Mouse (Mus musculus) layer of hippocampus, adult 9-11 months (tissue): ENCODE data around the gene Dnph1.

Experiments used
- DNase-seq: peaks from one replicate; pipeline ENCODE4 v3.0.0; 2022

Gene Dnph1

DNA sequence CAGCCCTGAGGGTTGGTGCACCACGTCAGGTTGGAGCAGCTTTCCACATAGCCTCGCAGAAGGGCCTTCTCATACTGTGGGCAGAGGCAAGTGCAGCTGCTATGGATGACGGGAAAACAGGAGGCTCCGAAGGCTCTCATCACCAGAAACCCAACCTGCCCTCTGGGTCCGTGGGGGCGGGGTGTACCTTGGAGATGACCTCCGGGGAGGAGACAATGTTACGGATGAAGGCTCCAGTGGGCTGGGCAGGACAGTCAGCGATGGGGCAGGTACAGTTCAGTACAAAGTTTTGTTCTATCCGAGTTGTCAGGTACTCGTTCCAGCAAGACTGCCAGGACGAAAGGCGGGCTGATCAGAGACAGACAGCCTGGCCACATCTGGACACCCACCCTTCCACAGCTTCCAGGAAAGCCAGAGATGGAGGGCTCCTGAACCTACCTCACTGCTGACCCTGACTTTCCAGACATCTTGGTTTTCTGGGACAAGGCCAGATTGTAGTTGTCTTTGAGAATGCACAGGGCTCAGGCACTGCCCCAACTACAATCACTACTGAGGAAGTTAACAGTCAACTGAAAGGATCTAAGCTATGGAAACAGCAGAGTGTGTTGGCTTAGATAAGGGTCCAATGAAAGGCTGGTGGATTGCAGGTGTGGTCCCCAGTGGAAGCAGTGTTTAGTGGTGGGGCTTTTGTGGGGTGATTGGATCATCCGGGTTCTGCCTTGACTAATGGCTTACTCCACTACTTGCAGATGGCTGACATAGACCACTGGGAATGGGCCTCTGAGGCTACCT, 7.5 kb downstream of the Dnph1 start:
- DNase-seq, result no peak

DNA sequence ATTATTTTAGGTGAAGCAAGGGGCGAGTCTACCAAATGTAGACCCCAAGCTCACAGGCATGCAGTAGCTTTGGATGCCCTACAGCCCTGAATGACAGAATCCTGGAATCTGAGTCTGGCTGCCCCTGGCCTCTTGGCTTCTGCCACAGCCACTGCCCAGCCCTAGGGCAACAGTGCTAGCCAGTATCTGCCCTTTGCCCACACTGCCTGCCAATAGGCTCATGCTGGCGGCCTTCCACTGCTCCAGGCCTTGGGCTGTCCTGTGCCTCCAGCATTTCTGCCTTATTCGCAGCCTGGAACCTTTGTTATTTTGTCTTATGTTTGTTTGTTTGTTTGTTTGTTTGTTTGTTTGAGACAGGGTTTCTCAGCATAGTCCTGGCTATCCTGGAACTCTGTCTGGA, 9.1 kb downstream of the Dnph1 start:
- no peak for DNase-seq

DNA sequence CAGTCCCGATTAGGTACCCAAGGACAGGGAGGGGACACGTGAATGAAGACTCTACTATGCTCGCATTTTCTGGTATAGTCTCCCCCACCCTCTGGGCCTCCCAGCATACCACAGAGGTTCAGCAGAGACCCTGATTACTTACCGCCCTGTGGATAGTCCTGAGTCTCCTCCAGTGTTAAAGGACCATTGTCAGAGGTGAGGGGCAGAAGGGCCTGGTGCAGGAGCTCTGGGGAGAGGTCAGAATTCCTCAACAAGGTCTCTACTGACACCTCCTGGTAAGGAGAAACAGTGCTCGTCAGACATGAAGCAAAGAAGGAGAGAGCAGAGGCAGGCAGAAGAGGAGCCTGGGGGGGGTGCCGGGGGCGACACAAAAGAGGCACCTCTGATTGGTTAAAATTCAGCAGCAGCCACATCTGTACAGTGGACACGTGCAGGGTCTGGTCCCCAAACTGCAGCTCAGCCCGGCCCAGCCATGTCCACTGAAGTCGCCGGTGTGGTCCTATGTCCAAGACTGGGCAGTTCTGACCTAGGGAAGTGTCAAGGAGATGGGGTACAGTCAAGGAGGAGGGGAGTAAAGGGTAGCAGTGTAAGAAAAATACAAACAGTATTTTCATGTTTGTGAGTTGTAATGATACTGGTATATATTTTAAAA, 14.7 kb downstream of the Dnph1 start:
- no peak for DNase-seq

DNA sequence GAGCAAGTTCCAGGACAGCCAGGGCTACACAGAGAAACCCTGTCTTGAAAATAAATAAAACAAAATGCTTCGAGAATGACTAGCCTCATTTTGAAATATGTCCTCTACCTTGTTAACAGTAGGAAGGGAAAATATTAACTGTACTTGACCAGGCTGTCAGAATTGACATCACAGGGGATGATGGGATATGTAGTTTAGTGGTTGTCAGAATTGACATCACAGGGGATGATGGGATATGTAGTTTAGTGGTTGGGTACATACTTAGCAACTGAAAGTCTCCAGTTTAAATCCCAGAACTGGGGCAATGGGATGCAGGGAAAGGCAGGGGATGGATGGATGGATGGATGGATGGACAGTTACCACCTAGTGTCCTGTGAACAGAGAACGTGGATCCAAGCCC, 16.8 kb downstream of the Dnph1 start:
- no peak for DNase-seq

DNA sequence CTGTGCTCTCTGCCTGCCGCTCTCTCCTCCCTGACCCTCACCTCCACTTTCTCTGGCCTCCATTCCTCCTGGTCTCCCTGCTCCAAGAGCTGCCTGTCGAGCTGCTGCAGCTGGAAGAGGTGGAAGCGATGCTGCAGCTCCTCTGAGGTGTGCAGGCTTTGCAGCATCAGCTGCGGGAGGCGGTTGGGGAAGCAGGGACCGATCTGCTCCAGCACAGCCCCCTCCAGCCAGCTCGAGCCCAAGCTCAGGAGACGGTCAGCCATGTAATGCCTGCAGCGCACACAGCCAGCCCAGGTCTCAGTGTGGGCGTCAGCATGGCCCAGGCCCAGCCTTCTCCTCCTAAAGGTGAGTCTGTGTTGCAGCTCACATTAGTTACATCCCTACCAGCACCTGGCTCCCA, 23.5 kb downstream of the Dnph1 start:
- no peak for DNase-seq

DNA sequence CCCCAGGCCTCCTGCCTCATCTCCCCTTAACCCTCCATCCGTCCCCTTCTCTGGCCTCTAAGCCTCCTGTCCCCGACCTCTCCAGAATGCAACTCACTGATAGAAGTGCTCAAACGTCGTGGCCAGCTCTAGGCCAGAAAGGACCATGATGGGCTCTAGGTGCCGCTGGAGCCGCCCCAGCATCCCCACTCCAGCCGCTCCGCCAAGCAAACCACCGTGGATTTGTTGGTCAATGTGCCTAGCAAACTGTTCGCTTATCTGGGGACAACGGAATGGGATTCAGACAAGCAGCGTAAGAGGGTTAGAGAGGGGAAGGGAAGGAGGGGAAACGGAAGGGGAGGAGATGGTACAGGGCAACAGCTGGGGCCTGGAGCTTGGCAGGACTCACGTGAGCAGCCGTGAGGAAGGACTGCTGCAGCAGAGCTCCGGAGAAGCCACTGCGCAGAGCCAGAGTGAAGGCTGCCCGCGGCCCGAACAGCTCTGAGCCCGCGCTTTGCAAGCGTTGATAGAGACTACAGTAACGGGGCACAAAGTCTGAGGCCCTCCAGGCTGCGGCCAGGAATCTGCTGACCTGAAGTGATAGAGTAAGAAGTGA, 24.0 kb downstream of the Dnph1 start:
- no peak for DNase-seq

DNA sequence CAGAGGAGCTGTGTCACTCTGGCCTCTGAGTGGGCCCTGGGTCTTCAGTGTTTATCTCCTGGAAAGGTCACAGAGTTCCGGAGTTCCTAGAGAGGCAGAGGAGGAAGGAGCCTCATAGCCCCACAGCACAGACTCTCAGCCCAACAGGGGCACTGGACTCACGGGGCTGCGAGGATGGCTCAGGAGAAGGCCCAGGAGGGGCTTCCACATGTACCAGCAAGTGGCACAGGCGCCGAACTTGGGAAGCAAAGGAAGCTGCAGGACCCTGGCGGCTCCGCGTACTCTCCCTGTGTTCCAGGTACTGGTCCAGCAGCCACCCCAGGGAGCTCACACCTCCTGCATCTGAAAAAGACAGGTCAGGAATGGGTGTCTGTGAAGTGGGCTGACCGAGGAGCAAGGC, 24.7 kb downstream of the Dnph1 start:
- DNase-seq, result no peak

DNA sequence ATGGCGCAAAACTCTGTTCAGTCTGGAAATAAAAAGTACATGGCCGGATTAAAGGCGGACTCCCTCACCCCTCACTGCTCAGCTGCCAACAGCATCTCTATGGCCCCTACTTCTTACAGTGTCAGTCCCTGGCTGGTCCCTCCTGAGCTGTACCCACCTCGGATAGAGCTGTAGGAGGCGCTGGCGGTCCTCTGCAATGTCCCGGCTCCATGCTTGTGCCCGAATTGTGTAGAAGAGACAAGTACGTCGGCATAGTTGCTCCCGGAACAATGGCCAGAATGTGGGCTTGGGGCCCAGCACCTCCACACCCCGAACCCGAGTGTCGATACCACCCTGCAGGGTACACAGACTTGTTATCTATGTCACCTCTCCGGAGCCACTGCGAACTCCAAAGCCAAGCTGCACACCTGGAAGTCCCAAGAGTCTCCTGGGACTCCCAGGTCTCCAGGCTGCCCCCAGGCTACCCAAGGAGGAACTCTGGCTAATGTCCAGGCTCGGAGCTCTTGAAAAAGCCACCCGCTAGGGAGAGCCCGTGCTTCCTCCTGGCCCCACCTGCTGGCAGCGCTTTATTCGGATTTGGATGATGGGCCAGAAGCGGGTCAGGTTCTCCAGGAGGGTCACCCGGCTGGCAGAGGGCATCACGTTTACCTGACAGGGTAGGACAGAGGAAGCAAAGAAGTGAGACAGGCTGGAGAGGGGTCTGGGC, 25.6 kb downstream of the Dnph1 start:
- no peak for DNase-seq

DNA sequence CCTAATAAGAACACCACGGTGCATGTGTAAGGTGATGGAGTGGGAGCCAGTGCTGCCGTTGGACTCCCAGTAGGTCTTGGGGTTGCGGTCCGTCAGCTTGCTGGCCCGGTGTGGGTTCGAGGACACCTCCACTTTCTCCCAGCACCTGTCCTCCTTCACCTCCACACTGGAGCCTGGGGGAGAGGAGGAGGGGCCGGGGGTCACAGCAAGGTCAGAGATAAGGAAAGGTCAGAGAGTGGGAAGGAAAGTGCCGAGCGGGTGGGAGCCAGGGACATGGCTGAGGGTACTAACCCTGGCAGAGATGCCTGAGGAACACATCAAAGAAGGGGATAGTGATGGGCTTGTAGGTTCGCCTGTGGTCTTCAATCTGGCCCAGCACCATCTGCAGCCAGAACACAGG, 28.6 kb downstream of the Dnph1 start:
- no peak for DNase-seq

DNA sequence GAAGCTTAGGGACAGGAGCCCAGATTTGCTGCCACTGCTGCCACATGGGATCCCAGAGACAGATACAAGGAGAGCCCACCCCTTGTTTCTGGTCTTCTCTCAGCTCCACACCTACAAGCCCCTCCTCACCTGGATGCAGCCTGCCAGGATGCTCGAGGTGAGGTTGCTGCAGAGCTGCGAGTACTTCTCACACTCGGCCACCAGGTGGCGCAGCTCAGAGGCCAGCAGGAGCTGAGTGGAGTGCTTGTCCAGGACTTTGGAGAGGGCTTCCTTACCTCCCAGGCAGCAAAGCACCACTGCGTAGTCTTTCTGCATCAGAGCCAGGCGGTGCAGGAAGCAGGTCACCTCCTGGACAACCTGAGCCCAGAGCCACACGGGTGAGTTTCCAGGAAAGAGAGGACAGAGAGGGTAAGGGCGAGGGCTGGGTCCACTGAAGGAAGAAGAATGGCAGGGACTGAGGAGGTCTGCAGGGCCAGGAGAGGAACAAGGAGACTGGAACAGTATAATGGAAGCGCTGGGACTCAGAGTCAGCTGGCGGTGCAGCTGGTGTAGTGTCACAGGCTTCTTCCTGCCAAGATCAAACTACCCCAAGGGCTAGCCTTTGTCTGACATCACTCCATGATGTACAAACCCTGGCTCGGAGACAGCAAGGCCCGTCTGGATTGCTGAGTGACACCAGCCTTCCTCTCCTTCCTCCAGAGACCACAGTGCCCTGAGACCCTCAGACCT, 29.2 kb downstream of the Dnph1 start:
- peak; percentile 52 for DNase-seq

DNA sequence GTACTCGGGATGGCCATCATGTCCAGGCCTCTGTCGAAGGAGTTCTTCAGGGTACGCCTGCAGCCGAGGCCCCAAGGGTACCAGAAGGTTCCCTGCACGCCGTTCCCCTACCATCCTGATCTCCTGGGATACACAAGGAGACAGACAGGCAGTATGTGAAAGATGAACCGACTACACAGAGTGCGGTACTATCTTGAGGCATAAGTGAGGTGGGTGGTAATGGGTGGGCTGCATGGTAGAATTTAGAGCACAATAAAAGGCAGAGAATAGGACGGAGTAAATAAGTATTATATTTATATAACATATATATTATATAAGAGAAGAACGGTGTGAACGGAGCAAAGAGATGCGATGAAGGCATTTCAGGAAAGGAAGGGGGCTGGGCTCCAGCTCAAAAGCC, 47.1 kb downstream of the Dnph1 start:
- DNase-seq, result no peak

DNA sequence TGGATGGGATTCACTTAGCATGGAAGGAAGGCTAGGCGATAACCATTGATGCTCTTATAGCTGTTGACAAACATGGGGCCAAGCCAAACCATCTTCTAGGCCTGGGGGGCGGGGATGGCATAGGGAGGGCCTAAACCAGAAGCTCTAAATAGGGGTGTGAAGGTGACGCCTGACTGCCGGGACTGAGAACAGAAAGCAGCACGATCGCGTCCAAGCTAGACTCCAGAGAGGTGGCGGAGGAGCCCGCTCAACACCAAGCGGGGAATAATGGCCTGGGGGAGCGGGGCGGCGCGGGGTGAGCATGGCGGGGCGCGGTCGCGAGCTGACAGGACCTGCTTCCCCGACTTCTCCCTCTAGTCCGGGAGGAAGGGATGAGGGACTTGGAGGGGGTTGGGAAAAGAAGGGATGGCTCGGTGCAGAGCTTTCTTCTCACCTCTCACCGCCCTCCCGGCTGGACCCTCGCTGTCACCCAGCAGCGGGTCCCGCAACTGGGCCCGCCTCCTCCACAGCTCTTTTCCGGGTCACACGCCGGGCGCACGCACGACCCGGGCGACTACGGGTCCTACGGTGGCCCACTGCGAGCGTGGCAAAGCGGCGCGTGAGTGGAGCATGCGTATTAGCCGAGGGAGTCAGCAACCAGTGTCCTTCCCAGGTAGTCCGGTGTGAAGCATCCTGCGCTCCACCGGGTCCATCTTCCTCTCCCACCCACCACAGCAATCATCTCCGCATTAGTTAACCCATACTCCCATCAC, 49.5 kb downstream of the Dnph1 start, which contains the start of gene Cul9:
TSS of gene Cul9 (minus strand) at position 576 of the 752 bp plus-strand sequence.
- DNase-seq, result peak; percentile 89

DNA sequence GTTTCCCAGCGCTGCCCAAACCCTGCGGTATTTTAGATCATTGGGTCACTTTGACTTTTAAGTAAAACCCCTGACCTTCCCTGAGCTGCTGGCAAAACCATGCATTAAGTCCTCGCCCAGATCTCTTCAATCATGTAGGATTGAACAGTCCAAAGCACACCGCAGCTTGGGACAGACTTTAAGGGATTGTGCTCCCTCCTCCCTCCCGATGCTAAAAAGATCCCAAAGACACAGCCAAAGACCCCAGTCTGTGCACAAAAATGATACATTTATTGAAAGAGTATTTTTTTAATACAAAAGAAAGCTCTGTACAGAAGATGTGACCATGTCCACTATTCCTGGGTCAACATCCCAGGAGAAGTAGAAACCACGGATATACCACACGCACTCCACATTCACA, 50.1 kb downstream of the Dnph1 start:
- no peak for DNase-seq

DNA sequence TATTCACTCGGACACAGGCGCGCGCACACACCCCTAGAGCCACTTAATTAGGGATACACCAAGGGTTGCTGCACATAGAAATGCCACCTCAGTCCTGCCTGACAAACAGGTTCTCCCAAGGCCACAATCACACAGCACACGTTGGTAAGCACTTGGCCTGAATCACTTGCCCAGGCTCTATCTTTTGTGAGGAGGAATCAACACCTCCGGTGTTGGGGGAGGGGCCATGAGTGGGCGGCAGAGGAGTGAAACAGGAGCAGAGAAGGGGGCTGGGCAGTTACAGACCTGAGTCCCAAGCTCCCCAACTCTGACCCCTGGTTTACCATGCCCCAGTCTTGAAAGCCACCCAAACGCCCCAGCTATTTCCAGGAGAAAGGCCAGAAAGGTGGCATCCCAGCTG, 50.5 kb downstream of the Dnph1 start:
- DNase-seq, result no peak

DNA sequence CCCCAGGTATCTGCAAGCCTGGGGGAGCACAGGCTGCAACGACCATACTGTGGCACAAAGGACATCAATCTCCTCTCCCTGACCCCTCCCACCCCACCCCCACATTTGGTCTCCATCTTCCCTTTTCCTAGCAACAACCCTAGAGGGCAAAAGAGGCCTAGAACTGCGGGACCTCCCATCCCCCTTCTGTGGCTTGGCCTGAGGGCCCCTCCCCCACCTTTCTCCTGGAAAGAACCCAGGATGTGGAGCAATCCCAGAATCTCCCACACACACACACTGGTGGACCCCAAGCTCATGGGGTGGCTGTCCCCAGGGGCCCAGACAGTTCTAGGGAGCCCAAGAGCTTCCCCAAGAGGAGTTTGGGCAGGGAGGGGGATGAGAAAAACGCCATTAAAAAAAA, 51.4 kb downstream of the Dnph1 start:
- DNase-seq, result no peak

DNA sequence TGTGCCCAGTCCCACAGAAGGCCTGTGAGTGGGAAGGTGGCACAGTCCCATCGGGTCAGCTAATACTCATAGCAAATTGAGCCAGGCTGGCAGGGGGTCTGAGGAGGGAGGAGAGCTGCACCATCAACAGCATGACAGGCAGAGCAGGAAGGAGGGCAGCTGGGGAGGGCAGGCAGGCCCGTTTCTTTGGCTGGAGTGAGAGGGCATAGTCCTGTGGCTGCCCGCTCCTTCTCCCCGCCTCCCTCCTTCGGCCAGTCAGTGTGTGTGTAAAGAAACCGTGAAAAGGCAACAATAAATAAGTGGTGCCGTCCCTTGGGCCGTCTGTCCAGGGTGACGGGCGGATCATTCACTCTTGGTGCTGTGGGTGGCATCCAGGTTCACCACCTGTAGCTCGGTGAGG, 52.2 kb downstream of the Dnph1 start:
- no peak for DNase-seq

DNA sequence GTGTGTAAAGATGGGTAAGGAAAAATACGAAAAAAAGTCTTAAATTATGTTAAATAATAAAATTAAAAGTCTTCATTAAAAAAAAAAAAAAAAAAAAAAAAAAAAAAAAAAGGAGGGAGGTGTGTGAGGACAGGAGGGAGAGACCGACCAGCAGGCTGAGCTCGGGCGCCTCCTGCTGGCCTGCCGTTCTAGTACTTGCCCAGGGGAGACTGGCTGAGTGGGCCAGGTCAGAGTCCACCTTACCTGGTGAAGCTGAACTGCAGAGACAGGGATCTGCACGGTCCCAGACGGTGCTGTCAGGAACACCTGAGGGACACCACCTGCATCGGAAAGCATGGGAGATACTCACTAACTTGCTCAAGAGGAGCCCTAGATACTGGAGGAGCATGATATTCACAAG, 52.7 kb downstream of the Dnph1 start:
- no peak for DNase-seq
